Mouse (Mus musculus) lung, adult 2 months (tissue): ENCODE measurements around the gene Zfp819. TPM values are rescaled to one million over a fixed set of nuclear protein-coding genes. Genes with fewer than 3 reads are reported as not detected.

Experiments used
- DNase-seq: peaks from one replicate; pipeline ENCODE4 v3.0.0; 2022
- H3K4me1 ChIP-seq: fragments of 200-500 bp; 2 replicates; pipeline ENCODE4 v1.6.1; 2011; ENCODE audit warnings: low read length; ENCODE audit not compliant: control insufficient read depth, insufficient read depth
- H3K4me3 ChIP-seq: fragments of 200-500 bp; replicated peaks from 2 replicates; pipeline ENCODE3; 2011; ENCODE audit warnings: low read depth, mild to moderate bottlenecking, control low read depth, low read length; ENCODE audit errors: extremely low read depth
- CTCF ChIP-seq: fragments of 200-500 bp; IDR thresholded peaks from 2 replicates; pipeline ENCODE4 v1.5.1; 2011; ENCODE audit warnings: mild to moderate bottlenecking, low read length, control low read depth; ENCODE audit not compliant: insufficient read depth
- POLR2A ChIP-seq: fragments of 200-500 bp; IDR thresholded peaks from 2 replicates; pipeline ENCODE4 v1.6.1; 2011; ENCODE audit warnings: low read depth, mild to moderate bottlenecking, control low read depth, low read length, borderline replicate concordance; ENCODE audit errors: extremely low read depth
- WGBS: fragments of 180-500 bp; shearing (Covaris S2); methylation state at CpG from one replicate; pipeline ENCODE4 v1.1.7; 2018; 5-methylcytosine and 5-hydroxymethylcytosine counted together
- polyA plus RNA-seq: library from polyadenylated mRNA; depleted of rRNA; stranded (reverse); fragments of >200 nt; gene quantifications from 2 replicates; pipeline ENCODE4 v1.2.3, GENCODE M21; 2012

Zfp819 gene
- polyA plus RNA-seq, 1 experiment, result not detected

DNA sequence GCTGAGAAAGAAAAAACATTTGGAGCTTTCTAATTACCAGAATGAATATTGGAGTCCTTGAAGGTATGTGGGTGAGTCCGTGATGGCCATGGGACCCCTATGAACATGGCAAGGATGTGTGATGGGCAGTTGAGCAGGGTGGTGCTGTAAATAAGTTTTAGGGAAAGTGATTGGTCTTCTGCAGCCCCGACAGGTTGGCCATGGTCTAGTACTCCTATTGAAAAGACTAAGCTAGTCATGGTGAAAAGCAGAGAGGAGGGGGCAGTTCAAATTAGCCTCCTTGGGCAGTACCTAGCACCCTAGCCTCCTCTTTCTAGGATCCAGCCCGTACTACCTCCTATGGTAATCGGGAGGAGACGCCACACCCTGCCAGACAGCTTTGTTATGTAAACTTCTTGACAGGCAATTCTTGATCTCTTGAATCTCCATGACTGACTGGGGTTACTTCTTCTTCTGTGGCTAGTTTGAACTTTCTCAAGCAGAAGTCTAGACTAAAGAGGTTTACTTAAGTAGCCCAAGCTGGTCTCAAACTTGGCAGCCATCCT lies 846 bp downstream of the Zfp819 start:
- 25% methylated on average over 5 of the region's 5 CpGs for WGBS
- no peak for TF ChIP-seq POLR2A
- TF ChIP-seq CTCF, result no peak
- no peak overlapping the region for H3K4me3 ChIP-seq
- H3K4me1 ChIP-seq, result no peaks in the 10 kb centered on the region
- DNase-seq, result no peak

- no peak overlapping the region for H3K4me3 ChIP-seq
- DNase-seq, result no peak
- WGBS, result 63% methylated on average over 7 of the region's 7 CpGs
- TF ChIP-seq CTCF (no peak), POLR2A (no peak)
- no peaks in the 10 kb centered on the region for H3K4me1 ChIP-seq
Measured at GRCm38 (mm10) chr7:43608316-43608824, 1.4 kb downstream of the Zfp819 start.

- WGBS, result 81% methylated on average over 14 of the region's 14 CpGs
- TF ChIP-seq POLR2A (no peak), CTCF (no peak)
Measured at GRCm38 (mm10) chr7:43613816-43614551, 7.0 kb downstream of the Zfp819 start.

GRCm38 (mm10) chr7:43622927-43623326 lies 16.0 kb downstream of the Zfp819 start:
- no peak for DNase-seq
- no peak for TF ChIP-seq CTCF
- 64% methylated on average over 7 of the region's 7 CpGs for WGBS
- Histone ChIP-seq H3K4me3 (no peak overlapping the region), H3K4me1 (no peaks in the 10 kb centered on the region)

More at GRCm38 (mm10) chr7:43613816-43614551, 7.0 kb downstream of the Zfp819 start:
- Histone ChIP-seq H3K4me1 (no peaks in the 10 kb centered on the region), H3K4me3 (no peak overlapping the region)
- no peak for DNase-seq

DNA sequence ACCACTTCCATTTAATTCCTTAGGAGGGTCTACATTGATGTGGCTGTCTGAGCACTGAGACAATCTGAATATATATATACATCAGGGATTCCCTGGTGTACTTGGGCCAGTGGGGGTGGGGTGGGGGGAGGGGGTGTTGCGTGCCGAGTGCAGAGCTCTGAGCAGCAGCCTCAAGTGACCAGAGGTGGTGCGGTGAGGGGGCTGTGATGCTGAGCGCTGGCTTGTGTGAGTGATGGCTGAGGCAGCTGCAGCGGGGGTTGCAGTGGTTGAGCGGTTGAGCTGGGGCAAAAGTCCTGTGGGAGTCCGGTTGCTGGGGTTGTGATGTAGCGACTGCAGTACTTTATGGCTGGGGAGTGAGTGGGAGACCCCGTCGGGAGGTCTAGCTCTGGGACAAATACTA lies 16.9 kb downstream of the Zfp819 start:
- Histone ChIP-seq H3K4me1 (no peaks in the 10 kb centered on the region), H3K4me3 (no peak overlapping the region)
- no peak for DNase-seq
- WGBS, result 16% methylated on average over 10 of the region's 10 CpGs
- TF ChIP-seq POLR2A, result no peak
- no peak for TF ChIP-seq CTCF

GRCm38 (mm10) chr7:43625065-43625464 lies 18.1 kb downstream of the Zfp819 start:
- Histone ChIP-seq H3K4me1 (no peaks in the 10 kb centered on the region), H3K4me3 (no peak overlapping the region)
- 75% methylated on average over 3 of the region's 3 CpGs for WGBS
- DNase-seq, result no peak
- TF ChIP-seq CTCF (no peak), POLR2A (no peak)

DNA sequence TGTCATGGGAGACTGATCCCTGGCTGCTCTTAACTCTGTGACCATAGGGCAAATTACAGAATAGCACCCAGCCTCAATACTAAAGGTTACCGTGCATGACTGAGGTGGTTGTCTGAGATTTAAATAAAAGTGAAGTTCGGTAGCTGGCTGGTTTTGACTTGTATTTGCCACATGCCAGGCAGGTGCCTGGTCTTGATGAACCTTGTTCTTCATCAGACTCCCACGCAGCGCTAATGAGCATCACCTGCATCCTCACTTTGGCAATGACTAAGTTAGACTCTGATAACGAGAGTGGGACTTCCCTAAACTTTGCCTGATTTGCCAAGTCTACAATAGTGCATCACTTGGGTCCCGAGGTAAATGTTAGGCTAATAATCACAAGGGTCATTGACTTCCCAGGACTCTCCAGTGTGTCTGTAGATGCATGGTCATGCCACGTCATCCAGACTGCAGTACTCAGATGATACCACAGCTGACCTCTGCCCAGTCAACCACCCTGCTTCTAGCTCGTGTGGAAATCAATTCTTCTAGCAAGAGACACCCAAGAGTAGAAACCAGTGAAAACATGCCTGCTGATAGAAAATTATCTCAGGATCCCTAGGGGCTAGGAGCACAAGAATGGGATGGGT lies 18.9 kb downstream of the Zfp819 start:
- WGBS, result 70% methylated on average over 8 of the region's 8 CpGs
- TF ChIP-seq CTCF (no peak), POLR2A (no peak)

DNA sequence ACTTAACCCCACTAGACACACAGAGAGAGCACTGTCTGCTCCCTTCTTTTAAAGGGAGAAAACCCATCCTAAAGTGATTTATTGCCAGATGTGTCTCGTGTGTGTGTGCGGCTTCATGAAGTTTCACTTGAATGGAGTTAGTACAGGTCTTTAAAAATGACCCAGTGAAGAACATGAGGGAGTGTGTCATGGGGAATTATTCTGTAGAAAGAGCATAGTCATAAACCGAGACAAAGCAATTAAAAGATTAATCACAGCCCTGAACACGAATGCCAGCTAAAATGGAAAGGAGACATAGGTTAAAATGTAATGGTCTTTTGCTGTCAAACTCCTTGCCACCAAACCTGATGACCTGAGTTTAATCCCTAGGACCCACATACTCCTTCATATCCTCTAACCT lies 27.0 kb downstream of the Zfp819 start:
- H3K4me3 ChIP-seq, result no peak overlapping the region
- WGBS, result 72% methylated on average over 4 of the region's 4 CpGs
- no peaks in the 10 kb centered on the region; the same call in 1 of the 2 replicates for H3K4me1 ChIP-seq
- no peak for DNase-seq
- TF ChIP-seq POLR2A (no peak), CTCF (no peak)

More for the DNA sequence above, 18.9 kb downstream of the Zfp819 start:
- DNase-seq, result no peak
- Histone ChIP-seq H3K4me1 (no peaks in the 10 kb centered on the region), H3K4me3 (no peak overlapping the region)

GRCm38 (mm10) chr7:43634500-43634899 lies 27.5 kb downstream of the Zfp819 start, which contains the start of gene Ceacam18:
Gene Ceacam18, plus strand, starts transcription at chr7:43634707.
- no peak within 1 kb of the TSS for H3K4me3 ChIP-seq
- no peaks in the 10 kb centered on the region; the same call in 1 of the 2 replicates for H3K4me1 ChIP-seq
- 43% methylated on average over 6 of the region's 6 CpGs for WGBS
- no peak for DNase-seq
- TF ChIP-seq POLR2A, result no peak
- no peak for TF ChIP-seq CTCF

DNA sequence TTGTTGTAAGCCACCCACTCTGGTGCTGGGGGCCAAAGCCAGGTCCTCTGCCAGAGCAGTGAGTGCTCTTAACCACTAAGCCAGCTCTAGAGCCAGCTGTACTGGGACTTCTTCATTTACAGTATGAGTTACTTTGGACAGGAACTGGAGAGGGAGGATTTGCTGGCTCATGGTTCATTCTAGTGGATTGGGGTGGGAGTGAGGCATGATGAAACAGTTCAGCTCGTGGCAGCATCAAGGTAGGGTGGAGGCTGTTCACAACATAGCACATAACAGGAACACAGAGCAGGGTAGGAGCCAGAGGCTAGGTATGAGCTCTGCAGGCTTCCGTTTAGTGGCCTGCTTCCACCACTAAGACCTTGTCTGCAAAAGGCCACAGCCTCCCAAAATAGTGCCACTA lies 29.2 kb downstream of the Zfp819 start:
- WGBS, result 44% methylated on average over 2 of the region's 2 CpGs
- no peak for TF ChIP-seq CTCF
- TF ChIP-seq POLR2A, result no peak
- no peak for DNase-seq
- H3K4me3 ChIP-seq, result no peak overlapping the region
- no peaks in the 10 kb centered on the region; the same call in 1 of the 2 replicates for H3K4me1 ChIP-seq
